Mouse (Mus musculus): ENCODE results near the gene Traf3.

DNA sequence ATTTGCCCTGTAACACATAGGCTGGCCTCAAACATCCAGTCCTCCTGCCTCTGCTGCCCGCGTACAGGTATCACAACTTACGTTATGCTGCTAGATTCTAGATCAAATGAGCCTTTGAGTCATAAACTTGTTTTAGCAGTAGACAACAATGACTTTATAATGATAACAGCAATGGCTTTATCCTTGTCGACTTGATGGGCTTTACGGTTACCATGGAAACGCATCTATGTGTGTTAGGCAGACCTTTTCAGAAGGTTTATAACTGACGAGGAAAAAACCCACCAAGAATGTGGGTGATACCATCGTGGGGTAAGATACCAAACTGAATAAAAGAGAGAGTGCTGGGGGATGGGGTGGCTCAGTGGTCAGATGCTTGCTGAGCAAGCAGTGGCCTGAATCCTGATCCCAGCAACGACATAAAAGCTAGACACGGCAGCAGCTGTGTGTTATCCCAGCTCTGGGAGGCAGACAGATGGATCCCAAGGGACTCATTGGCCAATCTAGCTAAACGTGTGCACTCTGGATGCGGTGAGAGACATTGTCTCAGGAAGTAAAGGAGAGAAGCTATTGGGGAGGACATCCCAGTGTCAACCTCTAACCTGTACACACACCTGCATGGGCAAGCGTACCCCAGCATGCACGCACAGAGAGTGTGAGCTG, 41.4 kb upstream of the Traf3 start:
- no peak for TF ChIP-seq POLR2A (IDR thresholded peaks at IDR 0.05; ENCODE audit: extremely low read depth, insufficient read depth, low read length)
- TF ChIP-seq CTCF (IDR thresholded peaks at IDR 0.05; ENCODE audit: low read depth, low read length): no peak
